Mouse (Mus musculus) MEL (cell line): ENCODE measurements around the gene Mcu. TPM values are rescaled to one million over a fixed set of nuclear protein-coding genes. Genes with fewer than 3 reads are reported as not detected.

Source experiments
- DNase-seq: peaks from one replicate; pipeline ENCODE4 v3.0.0; 2011; ENCODE audit warnings: low read depth, low spot score
- H3K27ac ChIP-seq: 2 replicates; pipeline ENCODE4 v1.5.1; 2012; ENCODE audit warnings: low read depth, mild to moderate bottlenecking, control low read depth, low read length, moderate library complexity; ENCODE audit not compliant: control insufficient read depth
- H3K27me3 ChIP-seq, 2 experiments: fragments of 150-350 bp in 1 of 2; sonication (generic) in 1 of 2; 2 replicates each; pipeline ENCODE4 v1.6.1; 2012; ENCODE audit warnings: low read length in 2 of 2, mild to moderate bottlenecking in 2 of 2, improper control_type of control experiment in 1 of 2, moderate library complexity in 1 of 2; ENCODE audit not compliant: insufficient read depth in 2 of 2, control insufficient read depth in 1 of 2
- H3K36me3 ChIP-seq, 2 experiments: 2 replicates each; pipeline ENCODE4 v1.6.1; 2012 to 2014; ENCODE audit warnings: low read length in 2 of 2, improper control_type of control experiment in 1 of 2, inconsistent platforms in 1 of 2, mild to moderate bottlenecking in 1 of 2; ENCODE audit not compliant: insufficient read depth in 2 of 2, control insufficient read depth in 1 of 2
- H3K4me1 ChIP-seq, 2 experiments: fragments of 150-350 bp in 1 of 2; sonication (generic) in 1 of 2; 2 replicates each; pipeline ENCODE4 v1.6.1; 2012; ENCODE audit warnings: low read length in 2 of 2, improper control_type of control experiment in 1 of 2, mild to moderate bottlenecking in 1 of 2; ENCODE audit not compliant: insufficient read depth in 2 of 2, control insufficient read depth in 1 of 2
- H3K4me3 ChIP-seq, 2 experiments: fragments of 150-350 bp in 1 of 2; sonication (generic) in 1 of 2; 2 replicates each; pipeline ENCODE4 v1.5.1; 2012; ENCODE audit warnings: low read depth in 2 of 2, low read length in 2 of 2, mild to moderate bottlenecking in 2 of 2, moderate library complexity in 2 of 2, control low read depth in 1 of 2, improper control_type of control experiment in 1 of 2; ENCODE audit not compliant: control insufficient read depth in 1 of 2, insufficient read depth in 1 of 2
- H3K79me2 ChIP-seq: 2 replicates; pipeline ENCODE4 v1.6.1; 2012; ENCODE audit warnings: mild to moderate bottlenecking, low read length, moderate library complexity; ENCODE audit not compliant: control insufficient read depth, poor library complexity, insufficient read depth
- H3K9ac ChIP-seq: 2 replicates; pipeline ENCODE4 v1.6.1; 2012; ENCODE audit warnings: low read depth, mild to moderate bottlenecking, control low read depth, low read length, moderate library complexity; ENCODE audit not compliant: control insufficient read depth, poor library complexity, severe bottlenecking
- H3K9me3 ChIP-seq: fragments of 150-350 bp; sonication (generic); replicated peaks from 2 replicates; pipeline ENCODE4 v1.6.1; 2012; ENCODE audit warnings: mild to moderate bottlenecking, low read length, improper control_type of control experiment, moderate library complexity; ENCODE audit not compliant: insufficient read depth
- BHLHE40 ChIP-seq: IDR thresholded peaks from 2 replicates; pipeline ENCODE4 v1.6.1; 2012; ENCODE audit warnings: low read depth, mild to moderate bottlenecking, inconsistent platforms, low read length, improper control_type of control experiment, borderline replicate concordance
- CHD1 ChIP-seq: IDR thresholded peaks from 2 replicates; pipeline ENCODE4 v1.6.1; 2012; ENCODE audit warnings: low read depth, mild to moderate bottlenecking, inconsistent platforms, low read length, improper control_type of control experiment
- CHD2 ChIP-seq: IDR thresholded peaks from 2 replicates; pipeline ENCODE4 v1.6.1; 2011; ENCODE audit warnings: low read length, improper control_type of control experiment
- CTCF ChIP-seq, 3 experiments: IDR thresholded peaks in 2 of 3; conservative IDR thresholded peaks in 1 of 3; 2 replicates each; pipeline ENCODE4 v1.5.1; 2011 to 2012; ENCODE audit warnings: low read length in 3 of 3, low read depth in 2 of 3, mild to moderate bottlenecking in 2 of 3, improper control_type of control experiment in 1 of 3, inconsistent platforms in 1 of 3, mixed read lengths in 1 of 3, moderate library complexity in 1 of 3; ENCODE audit not compliant: control insufficient read depth in 1 of 3, insufficient read depth in 1 of 3, poor library complexity in 1 of 3, severe bottlenecking in 1 of 3
- E2F4 ChIP-seq: IDR thresholded peaks from 2 replicates; pipeline ENCODE4 v1.6.1; 2011; ENCODE audit warnings: low read depth, low read length, improper control_type of control experiment, borderline replicate concordance
- GABPA ChIP-seq: IDR thresholded peaks from 2 replicates; pipeline ENCODE4 v1.6.1; 2012; ENCODE audit warnings: low read depth, mild to moderate bottlenecking, inconsistent platforms, low read length, improper control_type of control experiment, moderate library complexity
- GATA1 ChIP-seq: IDR thresholded peaks from 2 replicates; pipeline ENCODE4 v1.6.1; 2011; ENCODE audit warnings: low read depth, low read length, improper control_type of control experiment
- MAFK ChIP-seq: IDR thresholded peaks from 2 replicates; pipeline ENCODE4 v1.6.1; 2011; ENCODE audit warnings: low read depth, mild to moderate bottlenecking, low read length, improper control_type of control experiment, borderline replicate concordance
- MAX ChIP-seq: IDR thresholded peaks from 2 replicates; pipeline ENCODE4 v1.6.1; 2011; ENCODE audit warnings: low read length, improper control_type of control experiment
- MEF2A ChIP-seq: IDR thresholded peaks from 2 replicates; pipeline ENCODE4 v1.6.1; 2014; ENCODE audit warnings: low read depth, mild to moderate bottlenecking, inconsistent platforms, low read length, improper control_type of control experiment; ENCODE audit not compliant: poor library complexity, insufficient replicate concordance, severe bottlenecking; ENCODE audit errors: extremely low read depth
- MXI1 ChIP-seq: IDR thresholded peaks from 2 replicates; pipeline ENCODE4 v1.6.1; 2011; ENCODE audit warnings: mild to moderate bottlenecking, low read depth, low read length, improper control_type of control experiment
- MYC ChIP-seq: IDR thresholded peaks from 2 replicates; pipeline ENCODE4 v1.6.1; 2011; ENCODE audit warnings: low read depth, mild to moderate bottlenecking, low read length, improper control_type of control experiment, moderate library complexity
- POLR2A ChIP-seq, 2 experiments: IDR thresholded peaks; 2 replicates each; pipeline ENCODE4 v1.6.1; 2011 to 2012; ENCODE audit warnings: low read length in 2 of 2, mild to moderate bottlenecking in 2 of 2, control low read depth in 1 of 2, improper control_type of control experiment in 1 of 2, low read depth in 1 of 2, moderate library complexity in 1 of 2; ENCODE audit not compliant: control insufficient read depth in 1 of 2, insufficient read depth in 1 of 2, poor library complexity in 1 of 2
- POLR2AphosphoS2 ChIP-seq: IDR thresholded peaks from 2 replicates; pipeline ENCODE4 v1.6.1; 2011; ENCODE audit warnings: low read length, improper control_type of control experiment
- POLR2AphosphoS5 ChIP-seq: IDR thresholded peaks from 2 replicates; pipeline ENCODE4 v1.6.1; 2012; ENCODE audit warnings: low read depth, borderline replicate concordance, mild to moderate bottlenecking, inconsistent platforms, low read length, moderate library complexity, mixed read lengths
- RAD21 ChIP-seq: IDR thresholded peaks from 2 replicates; pipeline ENCODE4 v1.6.1; 2011; ENCODE audit warnings: mild to moderate bottlenecking, low read depth, low read length, improper control_type of control experiment
- SIN3A ChIP-seq: IDR thresholded peaks from 2 replicates; pipeline ENCODE4 v1.6.1; 2012; ENCODE audit warnings: low read length, improper control_type of control experiment, inconsistent platforms
- TAL1 ChIP-seq: IDR thresholded peaks from 2 replicates; pipeline ENCODE4 v1.6.1; 2012; ENCODE audit warnings: mild to moderate bottlenecking, inconsistent platforms, low read length, moderate library complexity, mixed read lengths
- ZC3H11A ChIP-seq: IDR thresholded peaks from 2 replicates; pipeline ENCODE4 v1.6.1; 2012; ENCODE audit warnings: low read depth, mild to moderate bottlenecking, inconsistent platforms, low read length, improper control_type of control experiment
- ZMIZ1 ChIP-seq: IDR thresholded peaks from 2 replicates; pipeline ENCODE4 v1.6.1; 2012; ENCODE audit warnings: low read depth, mild to moderate bottlenecking, inconsistent platforms, low read length, improper control_type of control experiment, moderate library complexity
- ZNF384 ChIP-seq: IDR thresholded peaks from 2 replicates; pipeline ENCODE4 v1.6.1; 2012; ENCODE audit warnings: low read depth, mild to moderate bottlenecking, inconsistent platforms, low read length, improper control_type of control experiment
- polyA plus RNA-seq, 2 experiments: library from polyadenylated mRNA; stranded (reverse) in 1 of 2; unstranded in 1 of 2; fragments of >175 nt in 1 of 2; fragments of >200 nt in 1 of 2; gene quantifications; 2 replicates each; pipeline versions ENCODE4 v1.2.1 to v1.2.4; 2012; ENCODE audit warnings: low replicate concordance in 2 of 2, low read depth in 1 of 2; ENCODE audit not compliant: insufficient read length in 2 of 2, insufficient read depth in 1 of 2, missing spikeins in 1 of 2
- total RNA-seq: library from RNA; depleted of rRNA; stranded (reverse); fragments of 300-350 nt; gene quantifications from 2 replicates; pipeline ENCODE4 v1.2.3, GENCODE M21; 2012

The Mcu gene
- total and polyA plus RNA-seq, 3 experiments, result 7.7 to 9.4 TPM; not detected in 1

GRCm38 (mm10) chr10:59430701-59431218, 185.7 kb downstream of the Mcu start (continued):
- TF ChIP-seq BHLHE40, result 0 out of 2 replicates have a peak, but pooled peaks have one; percentile 6

GRCm38 (mm10) chr10:59429448-59430135, 186.9 kb downstream of the Mcu start:
- H3K36me3 ChIP-seq, result peaks cover 0 to 13% of the 10 kb centered on the region in 2 experiments; a peak in 2 of 4 replicates
- no peaks in the 10 kb centered on the region for H3K27me3 ChIP-seq
- H3K9me3 ChIP-seq, result no peaks in the 10 kb centered on the region
- TF ChIP-seq MAFK (no peak), ZNF384 (no peak), CTCF (IDR thresholded peaks at IDR 0.05 in 2 of 3, conservative IDR thresholded peaks at IDR 0.05 in 1 of 3; ENCODE audit: control insufficient read depth in 1 of 3, insufficient read depth in 1 of 3, low read depth in 2 of 3, low read length in 3 of 3, poor library complexity in 1 of 3, severe bottlenecking in 1 of 3) (no peak), MXI1 (no peak), MAX (no peak), MEF2A (no peak), MYC (no peak), POLR2AphosphoS2 (no peak), CHD1 (no peak), GABPA (no peak), GATA1 (no peak), POLR2A (IDR thresholded peaks at IDR 0.05; ENCODE audit: control insufficient read depth in 1 of 2, insufficient read depth in 1 of 2, low read depth in 1 of 2, low read length in 2 of 2, poor library complexity in 1 of 2) (no peak), CHD2 (no peak), SIN3A (no peak), RAD21 (no peak), E2F4 (no peak), ZMIZ1 (no peak), ZC3H11A (no peak), POLR2AphosphoS5 (no peak), TAL1 (no peak)
- TF ChIP-seq, all 39 proteins: peak for 0
- H3K27ac ChIP-seq, result no peak overlapping the region
- DNase-seq, result no peak
- no peaks in the 10 kb centered on the region for H3K79me2 ChIP-seq
- H3K4me3 ChIP-seq, result no peak overlapping the region
- no peak overlapping the region for H3K9ac ChIP-seq
- H3K4me1 ChIP-seq, result peaks cover 6 to 28% of the 10 kb centered on the region in 2 experiments
